Mouse (Mus musculus) liver, postnatal 0 days (tissue): ENCODE data around the gene Gpx5. TPM values are rescaled to one million over a fixed set of nuclear protein-coding genes. Genes with fewer than 3 reads are reported as not detected.

ENCODE experiments used
- ATAC-seq: fragments of 200-750 bp; cut with Nextera tagmentation; 2 replicates; pipeline ENCODE4 v1.8.0; 2017; ENCODE audit warnings: mild to moderate bottlenecking, moderate library complexity
- DNase-seq: peaks from one replicate; pipeline ENCODE4 v3.0.0-alpha.2; 2016
- H3K27ac ChIP-seq: fragments of 300-500 bp; sonication (generic); 2 replicates; pipeline ENCODE4 v1.5.1; 2014; ENCODE audit warnings: antibody characterized with exemption, moderate library complexity, mild to moderate bottlenecking, low read depth
- H3K27me3 ChIP-seq: fragments of 300-500 bp; sonication (generic); 2 replicates; pipeline ENCODE4 v1.6.1; 2014; ENCODE audit warnings: low read length, control low read depth, mixed read lengths; ENCODE audit not compliant: insufficient read depth
- H3K36me3 ChIP-seq: fragments of 300-500 bp; sonication (generic); replicated peaks from 2 replicates; pipeline ENCODE4 v1.6.1; 2014; ENCODE audit warnings: mild to moderate bottlenecking, control low read depth, low read length, moderate library complexity, mixed read lengths; ENCODE audit not compliant: insufficient read depth
- H3K4me1 ChIP-seq: fragments of 300-500 bp; sonication (generic); 2 replicates; pipeline ENCODE4 v1.6.1; 2014; ENCODE audit warnings: antibody characterized with exemption, mild to moderate bottlenecking, control low read depth; ENCODE audit not compliant: insufficient read depth
- H3K4me2 ChIP-seq: fragments of 300-500 bp; sonication (generic); 2 replicates; pipeline ENCODE4 v1.6.1; 2014; ENCODE audit warnings: low read depth, mild to moderate bottlenecking, low read length, moderate library complexity, mixed read lengths
- H3K4me3 ChIP-seq: fragments of 300-500 bp; sonication (generic); 2 replicates; pipeline ENCODE4 v1.5.1; 2014; ENCODE audit warnings: low read depth, low read length
- H3K9ac ChIP-seq: fragments of 300-500 bp; sonication (generic); replicated peaks from 2 replicates; pipeline ENCODE4 v1.6.1; 2014; ENCODE audit warnings: mild to moderate bottlenecking, moderate library complexity
- H3K9me3 ChIP-seq: fragments of 300-500 bp; sonication (generic); 2 replicates; pipeline ENCODE4 v1.6.1; 2016; ENCODE audit warnings: mild to moderate bottlenecking, control low read depth, low read length, mixed read lengths
- CTCF ChIP-seq: sonication (generic); IDR thresholded peaks from 2 replicates; pipeline ENCODE4 v1.5.1; 2016; ENCODE audit warnings: antibody characterized with exemption, low read depth
- EP300 ChIP-seq: IDR thresholded peaks from 2 replicates; pipeline ENCODE4 v1.6.1; 2016; ENCODE audit warnings: antibody characterized with exemption, low read depth, mild to moderate bottlenecking
- WGBS: fragments of 180-500 bp; shearing (Covaris S2); extraction: QIAGEN DNeasy Blood & Tissue Kit; methylation state at CpG from one replicate; pipeline ENCODE4 v1.1.7; 2014; ENCODE audit not compliant: insufficient replicate concordance; 5-methylcytosine and 5-hydroxymethylcytosine counted together
- polyA plus RNA-seq: library from polyadenylated mRNA; unstranded; fragments of >200 nt; fragmentation: Nextera tagmentation; extraction: Ambion mirVana; gene quantifications from 2 replicates; pipeline ENCODE4 v1.2.1, GENCODE M21; 2015

The Gpx5 gene
- polyA plus RNA-seq, 1 experiment from 2014 or later = not detected

DNA sequence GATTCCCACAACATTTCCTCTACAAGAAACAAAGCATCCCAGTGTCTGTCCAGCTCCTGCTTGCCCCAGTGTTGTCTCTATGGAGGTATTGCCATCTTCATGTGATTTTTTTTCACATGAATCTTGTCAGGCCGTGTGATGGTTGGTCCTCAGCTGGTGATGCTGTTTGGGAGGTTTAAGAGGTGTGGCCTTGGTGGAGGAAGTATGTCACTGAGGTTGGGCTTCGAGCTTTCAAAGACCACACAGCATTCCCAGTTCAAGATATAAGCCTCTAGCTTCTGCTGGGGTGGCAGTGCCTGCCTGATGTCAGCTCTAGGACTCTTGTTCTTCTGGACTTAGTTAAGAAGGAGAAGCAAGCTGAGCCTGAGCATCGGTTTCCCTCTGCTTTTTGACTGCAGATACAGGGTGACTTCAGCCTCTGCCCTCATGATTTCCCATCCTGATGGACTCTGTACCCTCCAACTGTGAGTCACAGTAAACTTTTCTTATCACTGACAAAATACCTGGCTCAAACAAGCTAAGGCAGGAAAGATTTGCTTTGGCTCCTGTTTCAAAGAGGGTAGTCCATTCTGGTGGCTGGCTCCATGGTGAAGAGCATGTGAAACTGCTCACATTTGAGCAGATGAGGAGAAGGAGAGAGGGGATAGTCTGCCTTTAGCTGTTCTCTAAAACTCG lies 29.6 kb downstream of the Gpx5 start:
- H3K4me1 ChIP-seq = peaks cover 8% of the 10 kb centered on the region
- H3K27me3 ChIP-seq = 0 out of 2 replicates have a peak, but pooled peaks cover 4% of the 10 kb centered on the region
- peak overlapping the region; percentile 68 for H3K4me2 ChIP-seq
- no peak overlapping the region for H3K27ac ChIP-seq
- H3K36me3 ChIP-seq = no peaks in the 10 kb centered on the region
- H3K9ac ChIP-seq = no peak overlapping the region
- no peak for TF ChIP-seq CTCF
- no peak for TF ChIP-seq EP300
- 23% methylated on average over 4 of the region's 4 CpGs for WGBS
- DNase-seq (no peak), ATAC-seq (peak; percentile 90)
- no peaks in the 10 kb centered on the region for H3K9me3 ChIP-seq
- H3K4me3 ChIP-seq = 0 out of 2 replicates have a peak overlapping the region, but pooled peaks have one; percentile 37

- Histone ChIP-seq H3K27ac (no peak overlapping the region), H3K4me2 (peak overlapping the region; percentile 62), H3K36me3 (no peaks in the 10 kb centered on the region), H3K9ac (no peak overlapping the region), H3K4me1 (peaks cover 8% of the 10 kb centered on the region), H3K9me3 (no peaks in the 10 kb centered on the region), H3K4me3 (peak overlapping the region; percentile 30; the same call in 1 of the 2 replicates), H3K27me3 (0 out of 2 replicates have a peak, but pooled peaks cover 5% of the 10 kb centered on the region)
- ATAC-seq (no peak), DNase-seq (no peak)
- 30% methylated on average over 5 of the region's 5 CpGs for WGBS
- no peak for TF ChIP-seq CTCF
- no peak for TF ChIP-seq EP300
These were observed 32.2 kb downstream of the Gpx5 start for GRCm38 (mm10) chr13:21260289-21260688.

- peak; percentile 39; the same call in 1 of the 2 replicates for ATAC-seq
- Histone ChIP-seq H3K4me3 (peak overlapping the region; percentile 30), H3K27me3 (0 out of 2 replicates have a peak, but pooled peaks cover 10% of the 10 kb centered on the region), H3K9me3 (no peaks in the 10 kb centered on the region), H3K4me1 (peaks cover 8% of the 10 kb centered on the region), H3K27ac (no peak overlapping the region), H3K9ac (no peak overlapping the region), H3K36me3 (no peaks in the 10 kb centered on the region), H3K4me2 (peak overlapping the region; percentile 62)
- no peak for DNase-seq
- under 1% methylated on average over 18 of the region's 18 CpGs for WGBS
- TF ChIP-seq EP300 = no peak
- TF ChIP-seq CTCF = no peak
These were observed 32.8 kb downstream of the Gpx5 start for GRCm38 (mm10) chr13:21259677-21260113.

DNA sequence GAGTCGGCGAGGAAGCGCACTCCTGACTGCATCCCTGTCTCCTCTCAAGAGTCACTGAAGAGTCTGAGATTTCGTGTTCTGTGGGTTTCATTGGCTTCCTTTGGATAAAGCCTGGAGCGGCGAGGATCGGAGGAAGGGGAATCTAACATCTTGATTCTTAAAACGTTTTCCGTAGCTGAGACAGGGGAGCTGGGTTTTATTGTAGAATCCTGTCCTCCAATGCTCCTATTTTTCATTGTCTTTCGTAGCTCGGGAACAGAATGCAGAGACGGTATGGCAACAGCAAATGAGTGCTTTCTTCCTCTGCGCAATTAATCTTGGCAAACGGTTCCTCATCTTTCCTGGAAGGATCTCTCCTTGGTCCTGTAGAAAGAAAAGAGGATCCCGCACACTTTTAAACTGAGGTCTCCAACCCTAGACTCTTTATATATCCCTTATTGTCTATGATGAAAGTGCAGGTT lies 33.3 kb downstream of the Gpx5 start:
- Histone ChIP-seq H3K36me3 (no peaks in the 10 kb centered on the region), H3K4me2 (peak overlapping the region; percentile 62), H3K4me1 (peaks cover 8% of the 10 kb centered on the region), H3K27ac (no peak overlapping the region), H3K9me3 (no peaks in the 10 kb centered on the region), H3K27me3 (0 out of 2 replicates have a peak, but pooled peaks cover 12% of the 10 kb centered on the region), H3K9ac (no peak overlapping the region), H3K4me3 (peak overlapping the region; percentile 30)
- TF ChIP-seq EP300 (no peak), CTCF (no peak)
- WGBS = 2% methylated on average over 15 of the region's 15 CpGs
- DNase-seq (no peak), ATAC-seq (no peak)

- TF ChIP-seq CTCF (no peak), EP300 (no peak)
- Histone ChIP-seq H3K9me3 (no peaks in the 10 kb centered on the region), H3K36me3 (no peaks in the 10 kb centered on the region), H3K27me3 (0 out of 2 replicates have a peak, but pooled peaks cover 12% of the 10 kb centered on the region), H3K4me3 (no peak overlapping the region), H3K4me1 (peaks cover 13% of the 10 kb centered on the region), H3K27ac (no peak overlapping the region), H3K9ac (no peak overlapping the region), H3K4me2 (0 out of 2 replicates have a peak overlapping the region, but pooled peaks have one; percentile 62)
- 15% methylated on average over 6 of the region's 6 CpGs for WGBS
- ATAC-seq (no peak), DNase-seq (no peak)
These were observed 34.0 kb downstream of the Gpx5 start for GRCm38 (mm10) chr13:21258524-21258923.

GRCm38 (mm10) chr13:21253986-21254385 lies 38.5 kb downstream of the Gpx5 start:
- H3K9me3 ChIP-seq = no peaks in the 10 kb centered on the region
- WGBS = 2% methylated on average over 16 of the region's 16 CpGs
- no peak overlapping the region for H3K9ac ChIP-seq
- peak overlapping the region; percentile 41 for H3K4me3 ChIP-seq
- DNase-seq (no peak), ATAC-seq (no peak)
- 0 out of 2 replicates have a peak, but pooled peaks cover 15% of the 10 kb centered on the region for H3K27me3 ChIP-seq
- H3K4me1 ChIP-seq = peaks cover 9% of the 10 kb centered on the region
- no peak for TF ChIP-seq CTCF
- TF ChIP-seq EP300 = no peak
- H3K36me3 ChIP-seq = no peaks in the 10 kb centered on the region
- no peak overlapping the region for H3K27ac ChIP-seq
- H3K4me2 ChIP-seq = peak overlapping the region; percentile 69
